Mouse (Mus musculus) cortical plate, adult 2 months (tissue): ENCODE data around the gene Sf1.

Source experiments
- CTCF ChIP-seq: fragments of 200-500 bp; IDR thresholded peaks from 2 replicates; pipeline ENCODE4 v1.5.1; 2011; ENCODE audit warnings: mild to moderate bottlenecking, control low read depth, low read length; ENCODE audit not compliant: insufficient read depth; ENCODE audit errors: extremely low read depth
- POLR2A ChIP-seq: fragments of 200-500 bp; IDR thresholded peaks from 2 replicates; pipeline ENCODE4 v1.6.1; 2011; ENCODE audit warnings: mild to moderate bottlenecking, low read length, control low read depth; ENCODE audit not compliant: insufficient read depth; ENCODE audit errors: extremely low read depth

DNA sequence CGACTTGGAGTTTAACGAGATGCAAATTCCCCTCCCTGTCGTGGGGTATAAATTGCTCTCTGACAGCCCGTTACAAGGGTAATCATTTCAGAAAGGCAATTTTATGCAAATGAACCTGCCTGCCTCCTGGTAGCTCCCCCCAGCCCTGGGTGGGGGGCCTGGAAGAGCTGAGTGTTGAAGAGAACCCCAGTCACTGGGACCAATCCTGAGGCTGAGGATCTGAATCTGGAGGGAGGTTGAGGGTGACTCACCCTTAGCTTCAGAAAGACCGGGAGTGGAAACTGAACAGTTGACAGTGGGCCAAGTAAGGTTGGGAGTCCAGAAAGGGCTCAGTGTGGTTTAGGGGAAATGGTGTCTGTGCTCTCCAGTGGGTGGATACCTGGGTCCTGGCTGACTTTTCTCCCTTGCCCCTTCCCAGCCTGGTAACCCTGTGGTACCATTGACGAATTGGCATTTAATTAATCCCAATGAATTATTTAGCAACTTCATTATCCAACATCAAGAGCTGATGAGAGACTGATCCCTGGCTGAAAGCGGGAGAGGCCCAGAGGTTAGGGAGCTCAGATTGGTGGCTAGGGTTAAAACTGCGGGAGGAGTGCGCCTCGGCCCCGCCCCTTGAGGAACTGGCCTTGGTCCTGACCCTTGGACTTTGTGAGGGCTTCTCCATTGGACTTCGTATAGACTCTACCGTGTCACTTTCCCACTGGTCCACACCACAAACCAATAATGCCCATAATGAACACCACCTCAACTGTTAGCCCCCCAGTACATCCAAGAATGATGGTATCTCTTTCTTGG lies 63.4 kb downstream of the Sf1 start:
- TF ChIP-seq CTCF, result no peak
- no peak for TF ChIP-seq POLR2A
